Mouse (Mus musculus): Measurements from ENCODE around the gene Gm5741. TPM values are rescaled to one million over a fixed set of nuclear protein-coding genes. Genes with fewer than 3 reads are reported as not detected.

Gene Gm5741
- polyA plus RNA-seq, 1 experiment from 2014 or later, result 0.80 TPM

DNA sequence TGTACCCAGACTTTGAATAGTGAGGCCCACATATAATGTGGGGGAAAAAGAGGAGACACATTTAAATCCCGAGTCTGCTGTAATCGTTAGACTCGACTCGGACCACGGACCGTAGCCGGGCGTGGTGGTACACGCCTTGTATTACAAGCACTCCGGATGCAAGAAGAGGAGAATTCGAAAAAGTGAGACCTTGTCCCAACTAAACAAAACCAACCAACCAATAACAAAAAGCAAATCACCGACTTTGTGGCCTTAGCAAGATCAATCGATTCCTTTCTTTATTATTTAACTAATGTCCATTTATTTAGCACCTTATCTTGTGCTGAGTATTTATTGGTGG, 40.3 kb downstream of the Gm5741 start:
- H3K27me3 ChIP-seq (replicated peaks), result no peaks in the 10 kb centered on the region
- H3K36me3 ChIP-seq, result peaks cover 60% of the 10 kb centered on the region
- peak overlapping the region; percentile 96 for H3K4me2 ChIP-seq
- H3K27ac ChIP-seq, result peak overlapping the region; percentile 96
- H3K4me1 ChIP-seq, result peaks cover 58% of the 10 kb centered on the region
- no peak for ATAC-seq
- peak overlapping the region; percentile 100 for H3K4me3 ChIP-seq
- WGBS (ENCODE audit: insufficient replicate concordance), result under 1% methylated on average over 13 of the region's 13 CpGs
- peak overlapping the region; percentile 100 for H3K9ac ChIP-seq
- H3K9me3 ChIP-seq (replicated peaks), result no peaks in the 10 kb centered on the region

DNA sequence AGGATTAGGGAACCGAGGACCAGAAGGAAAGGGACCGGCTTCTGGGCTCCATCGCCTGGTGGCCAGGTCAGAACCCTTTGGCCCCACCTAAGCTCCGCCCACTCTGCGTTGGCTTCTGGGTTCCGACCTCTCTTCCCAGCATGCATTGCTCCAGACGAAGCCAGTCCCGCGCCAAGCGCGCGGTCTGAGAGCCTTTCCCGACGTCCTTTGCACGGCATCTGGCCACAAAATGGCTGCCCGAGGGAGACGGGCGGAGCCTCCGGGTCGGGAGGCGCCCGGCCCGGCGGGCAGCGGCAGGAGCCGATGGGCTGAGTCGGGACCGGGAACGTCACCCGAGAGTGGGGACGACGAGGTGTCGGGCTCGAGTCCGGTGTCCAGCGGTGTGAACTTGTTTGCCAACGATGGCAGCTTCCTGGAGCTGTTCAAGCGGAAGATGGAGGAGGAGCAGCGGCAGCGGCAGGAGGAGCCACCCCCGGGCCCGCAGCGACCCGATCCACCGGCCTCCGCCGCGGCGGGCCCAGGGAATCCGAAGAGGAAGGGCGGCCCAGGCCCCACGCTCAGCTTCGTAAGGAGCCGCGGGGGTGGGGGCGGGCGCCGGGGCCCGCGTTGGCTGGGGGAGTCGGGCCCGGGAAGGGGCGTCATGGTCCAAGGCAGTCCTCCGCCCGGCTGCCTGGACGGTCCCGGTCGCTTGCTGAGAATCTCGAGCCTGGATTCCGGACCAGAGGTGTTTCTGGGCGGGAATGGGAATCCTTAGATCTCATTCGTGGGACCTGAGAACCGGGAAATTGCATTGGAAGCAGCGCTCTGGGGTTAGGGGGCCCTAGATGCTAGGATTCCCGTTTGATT, 40.9 kb downstream of the Gm5741 start, which contains the start of gene Trir:
Gene Trir (plus strand): TSS at position 154 of the 846 bp plus-strand sequence.
- Histone ChIP-seq H3K27me3 (replicated peaks) (no peaks in the 10 kb centered on the region), H3K9me3 (replicated peaks) (no peaks in the 10 kb centered on the region), H3K36me3 (peaks cover 60% of the 10 kb centered on the region), H3K4me3 (peak within 1 kb of the TSS; percentile 100), H3K27ac (peak within 1 kb of the TSS; percentile 96), H3K4me2 (peak within 1 kb of the TSS; percentile 96), H3K9ac (peak within 1 kb of the TSS; percentile 100), H3K4me1 (peaks cover 55% of the 10 kb centered on the region)
- WGBS (ENCODE audit: insufficient replicate concordance), result under 1% methylated on average over 71 of the region's 75 CpGs
- peak; percentile 84 for ATAC-seq

DNA sequence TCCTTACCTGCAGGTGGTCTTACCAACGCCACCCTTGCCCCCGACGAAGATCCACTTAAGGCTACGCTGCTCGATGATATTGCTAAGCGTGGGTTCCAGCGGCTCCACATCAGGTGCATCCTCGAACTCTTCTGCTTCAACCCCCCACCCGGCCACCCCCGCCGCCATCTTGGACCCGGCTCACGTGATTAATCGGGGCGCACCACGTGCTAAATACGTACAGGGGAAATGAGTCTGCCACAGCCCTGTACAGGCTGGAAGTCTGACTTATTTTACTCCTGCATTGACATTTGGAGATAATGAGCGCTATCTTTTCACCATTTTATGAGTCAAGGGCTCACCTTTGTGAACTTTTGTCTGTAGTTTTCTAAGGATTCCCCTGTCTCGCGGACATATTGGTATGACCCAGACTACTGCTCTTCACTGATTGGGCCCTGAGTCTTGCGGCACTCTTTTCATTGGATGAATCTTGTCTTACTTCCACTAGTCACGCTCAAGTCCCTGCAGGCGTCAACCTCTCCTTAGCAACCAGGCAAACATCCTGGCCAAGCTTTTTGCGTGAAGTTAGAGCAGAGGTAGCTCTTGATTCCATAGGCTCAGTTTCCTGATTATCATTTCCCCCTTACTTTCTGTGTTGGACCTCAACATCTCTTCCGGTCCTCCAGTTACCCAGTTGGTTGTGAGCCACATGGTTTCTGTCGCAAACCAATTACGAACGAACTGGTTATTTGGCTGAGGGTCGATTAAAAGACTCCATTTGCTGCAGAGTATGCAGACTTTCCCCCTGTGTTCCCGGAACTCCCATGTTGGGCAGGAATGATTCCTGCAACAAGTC, 42.5 kb downstream of the Gm5741 start, which contains the start of gene Asna1:
Gene Asna1 (minus strand): TSS at position 184 of the 835 bp plus-strand sequence.
- WGBS (ENCODE audit: insufficient replicate concordance), result 3% methylated on average over 30 of the region's 30 CpGs
- Histone ChIP-seq H3K4me1 (peaks cover 51% of the 10 kb centered on the region), H3K9me3 (replicated peaks) (no peaks in the 10 kb centered on the region), H3K36me3 (peaks cover 60% of the 10 kb centered on the region), H3K4me3 (peak within 1 kb of the TSS; percentile 100), H3K27me3 (replicated peaks) (no peaks in the 10 kb centered on the region), H3K27ac (peak within 1 kb of the TSS; percentile 96), H3K9ac (peak within 1 kb of the TSS; percentile 100), H3K4me2 (peak within 1 kb of the TSS; percentile 96)
- peak; percentile 82 for ATAC-seq

DNA sequence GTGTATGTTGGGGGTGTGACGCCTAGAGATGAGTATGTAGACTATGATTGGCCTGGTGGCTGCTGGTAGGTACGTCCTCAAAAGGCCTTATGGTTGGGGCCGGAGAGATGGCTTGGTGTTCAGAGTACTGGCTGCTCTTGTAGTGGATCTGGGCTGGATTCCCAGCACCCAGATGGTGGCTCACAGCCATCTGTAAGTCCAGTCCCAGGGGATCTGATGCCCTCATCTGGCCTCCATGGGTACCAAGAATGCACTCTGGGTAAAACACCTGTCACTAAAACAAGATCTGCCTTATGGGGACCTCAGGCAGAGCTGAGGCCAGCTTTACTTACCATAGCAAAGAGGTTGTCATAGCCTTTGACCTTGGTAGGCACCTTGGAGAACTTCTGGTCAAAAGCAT, 43.9 kb downstream of the Gm5741 start:
- H3K9ac ChIP-seq, result peak overlapping the region; percentile 82
- no peak for ATAC-seq

DNA sequence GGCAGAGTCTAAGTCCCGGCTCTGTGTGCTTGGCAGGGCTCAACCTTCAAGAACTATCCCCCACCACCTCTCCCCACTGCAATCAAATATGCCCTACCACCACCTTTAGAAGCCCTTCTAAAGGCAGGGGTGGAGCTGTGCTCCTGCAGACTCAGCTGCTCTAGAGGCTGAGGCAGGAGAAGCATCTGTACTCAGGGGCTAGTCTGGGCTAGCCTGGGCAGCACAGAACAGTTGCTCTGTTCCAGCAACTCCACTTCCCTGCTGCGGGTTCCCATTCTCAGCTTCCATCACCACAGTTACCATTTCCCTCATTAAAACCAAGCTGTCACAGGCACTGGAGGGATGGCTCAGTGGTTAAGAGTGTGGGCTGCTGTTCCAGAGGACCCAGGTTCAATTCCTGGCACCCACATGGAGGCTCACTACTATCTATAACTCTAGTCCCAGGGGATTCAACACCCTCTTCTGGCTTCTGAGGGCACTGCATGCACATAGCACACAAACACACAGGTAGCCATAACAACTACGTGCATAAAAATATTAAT, 46.2 kb downstream of the Gm5741 start:
- ATAC-seq, result no peak
- peaks cover 71% of the 10 kb centered on the region for H3K36me3 ChIP-seq
- H3K9ac ChIP-seq, result no peak overlapping the region

More for the DNA sequence above, 43.9 kb downstream of the Gm5741 start:
- Histone ChIP-seq H3K4me2 (peak overlapping the region; percentile 96), H3K27ac (no peak overlapping the region), H3K4me1 (peaks cover 36% of the 10 kb centered on the region), H3K4me3 (peak overlapping the region; percentile 100), H3K9me3 (replicated peaks) (no peaks in the 10 kb centered on the region), H3K36me3 (peaks cover 60% of the 10 kb centered on the region), H3K27me3 (replicated peaks) (no peaks in the 10 kb centered on the region)
- WGBS (ENCODE audit: insufficient replicate concordance), result 88% methylated on average over 3 of the region's 3 CpGs

More for the DNA sequence above, 46.2 kb downstream of the Gm5741 start:
- H3K27ac ChIP-seq, result no peak overlapping the region
- no peak overlapping the region for H3K4me3 ChIP-seq
- H3K4me1 ChIP-seq, result peaks cover 25% of the 10 kb centered on the region
- H3K27me3 ChIP-seq (replicated peaks), result no peaks in the 10 kb centered on the region
- H3K4me2 ChIP-seq, result no peak overlapping the region
- 84% methylated on average over 3 of the region's 3 CpGs for WGBS (ENCODE audit: insufficient replicate concordance)
- H3K9me3 ChIP-seq (replicated peaks), result no peaks in the 10 kb centered on the region

Small RNA genes within 50 kb of the gene (microRNA-seq; reads per million reads assigned to microRNA genes)
- gene Gm23388, result 10.2 reads per million, percentile 22 among the genes with 10 or more reads in this experiment
- not detected for gene Mir7070

Other genes with a start within 250 kb of the Gm5741 start
- gene Dand5, start 245.2 kb downstream of the Gm5741 start, polyA plus RNA-seq (2016; fragmentation: Nextera tagmentation; extraction: Ambion mirVana), result 3.4 and 4.3 TPM in 2 replicates
- gene Gadd45gip1, start 236.5 kb downstream of the Gm5741 start, polyA plus RNA-seq (2016; fragmentation: Nextera tagmentation; extraction: Ambion mirVana), result 69.9 and 71.0 TPM in 2 replicates
- gene Rad23a, start 227.3 kb downstream of the Gm5741 start, polyA plus RNA-seq (2016; fragmentation: Nextera tagmentation; extraction: Ambion mirVana), result 274 and 281 TPM in 2 replicates
- 590 and 610 TPM in 2 replicates for gene Calr, start 221.0 kb downstream of the Gm5741 start, polyA plus RNA-seq (2016; fragmentation: Nextera tagmentation; extraction: Ambion mirVana)
- 96.3 and 98.6 TPM in 2 replicates for gene Farsa, start 211.0 kb downstream of the Gm5741 start, polyA plus RNA-seq (2016; fragmentation: Nextera tagmentation; extraction: Ambion mirVana)
- 110 TPM in 2 replicates for gene Syce2, start 195.9 kb downstream of the Gm5741 start, polyA plus RNA-seq (2016; fragmentation: Nextera tagmentation; extraction: Ambion mirVana)
- 41.1 and 44.3 TPM in 2 replicates for gene Gcdh, start 174.1 kb downstream of the Gm5741 start, polyA plus RNA-seq (2016; fragmentation: Nextera tagmentation; extraction: Ambion mirVana)
- 517 and 552 TPM in 2 replicates for gene Klf1, start 166.1 kb downstream of the Gm5741 start, polyA plus RNA-seq (2016; fragmentation: Nextera tagmentation; extraction: Ambion mirVana)
- gene Dnase2a, start 159.4 kb downstream of the Gm5741 start, polyA plus RNA-seq (2016; fragmentation: Nextera tagmentation; extraction: Ambion mirVana), result 10.8 and 11.4 TPM in 2 replicates
- gene Mast1, start 130.6 kb downstream of the Gm5741 start, polyA plus RNA-seq (2016; fragmentation: Nextera tagmentation; extraction: Ambion mirVana), result 0.18 TPM in 2 replicates
- 0.39 and 0.60 TPM in 2 replicates for gene Rtbdn, start 121.0 kb downstream of the Gm5741 start, polyA plus RNA-seq (2016; fragmentation: Nextera tagmentation; extraction: Ambion mirVana)
- gene Gm49661, start 98.5 kb downstream of the Gm5741 start, polyA plus RNA-seq (2016; fragmentation: Nextera tagmentation; extraction: Ambion mirVana), result 1.1 TPM in 1 of 2 replicates, not detected in the other
- gene Prdx2, start 98.4 kb downstream of the Gm5741 start, polyA plus RNA-seq (2016; fragmentation: Nextera tagmentation; extraction: Ambion mirVana), result 1,859 and 1,895 TPM in 2 replicates
- 149 and 150 TPM in 2 replicates for gene Rnaseh2a, start 98.2 kb downstream of the Gm5741 start, polyA plus RNA-seq (2016; fragmentation: Nextera tagmentation; extraction: Ambion mirVana)
- 18.0 and 18.3 TPM in 2 replicates for gene Junb, start 89.3 kb downstream of the Gm5741 start, polyA plus RNA-seq (2016; fragmentation: Nextera tagmentation; extraction: Ambion mirVana)
- gene Hook2, start 77.4 kb downstream of the Gm5741 start, polyA plus RNA-seq (2016; fragmentation: Nextera tagmentation; extraction: Ambion mirVana), result 10.8 and 10.9 TPM in 2 replicates
- gene Best2, start 53.5 kb downstream of the Gm5741 start, polyA plus RNA-seq (2016; fragmentation: Nextera tagmentation; extraction: Ambion mirVana), result not detected in 2 replicates
- gene Asna1, start 42.7 kb downstream of the Gm5741 start, polyA plus RNA-seq (2016; fragmentation: Nextera tagmentation; extraction: Ambion mirVana), result 85.8 and 87.3 TPM in 2 replicates
- 133 and 139 TPM in 2 replicates for gene Trir, start 41.2 kb downstream of the Gm5741 start, polyA plus RNA-seq (2016; fragmentation: Nextera tagmentation; extraction: Ambion mirVana)
- gene Tnpo2, start 31.1 kb downstream of the Gm5741 start, polyA plus RNA-seq (2016; fragmentation: Nextera tagmentation; extraction: Ambion mirVana), result 31.1 and 32.3 TPM in 2 replicates
- 8.5 and 9.5 TPM in 2 replicates for gene Fbxw9, start 7.9 kb downstream of the Gm5741 start, polyA plus RNA-seq (2016; fragmentation: Nextera tagmentation; extraction: Ambion mirVana)
- gene Dhps, start 3.8 kb upstream of the Gm5741 start, polyA plus RNA-seq (2016; fragmentation: Nextera tagmentation; extraction: Ambion mirVana), result 51.6 and 52.3 TPM in 2 replicates
- gene Wdr83os, start 12.8 kb upstream of the Gm5741 start, polyA plus RNA-seq (2016; fragmentation: Nextera tagmentation; extraction: Ambion mirVana), result 80.1 and 87.7 TPM in 2 replicates
- gene Wdr83, start 13.3 kb upstream of the Gm5741 start, polyA plus RNA-seq (2016; fragmentation: Nextera tagmentation; extraction: Ambion mirVana), result 30.8 and 33.1 TPM in 2 replicates
- gene Man2b1, start 15.3 kb upstream of the Gm5741 start, polyA plus RNA-seq (2016; fragmentation: Nextera tagmentation; extraction: Ambion mirVana), result 23.5 and 26.7 TPM in 2 replicates
- gene Zfp791, start 55.1 kb upstream of the Gm5741 start, polyA plus RNA-seq (2016; fragmentation: Nextera tagmentation; extraction: Ambion mirVana), result 0.35 and 0.66 TPM in 2 replicates
- gene Cks1brt, start 83.9 kb upstream of the Gm5741 start, polyA plus RNA-seq (2016; fragmentation: Nextera tagmentation; extraction: Ambion mirVana), result not detected in 2 replicates
- gene Olfr371, start 158.0 kb upstream of the Gm5741 start, polyA plus RNA-seq (2016; fragmentation: Nextera tagmentation; extraction: Ambion mirVana), result not detected in 2 replicates
- gene Orc6, start 231.7 kb upstream of the Gm5741 start, polyA plus RNA-seq (2016; fragmentation: Nextera tagmentation; extraction: Ambion mirVana), result 111 and 117 TPM in 2 replicates
- gene Vps35, start 231.8 kb upstream of the Gm5741 start, polyA plus RNA-seq (2016; fragmentation: Nextera tagmentation; extraction: Ambion mirVana), result 129 and 133 TPM in 2 replicates